Comparison of ENCODE assay signal across 7 mouse cellular contexts in the genomic region with DNA sequence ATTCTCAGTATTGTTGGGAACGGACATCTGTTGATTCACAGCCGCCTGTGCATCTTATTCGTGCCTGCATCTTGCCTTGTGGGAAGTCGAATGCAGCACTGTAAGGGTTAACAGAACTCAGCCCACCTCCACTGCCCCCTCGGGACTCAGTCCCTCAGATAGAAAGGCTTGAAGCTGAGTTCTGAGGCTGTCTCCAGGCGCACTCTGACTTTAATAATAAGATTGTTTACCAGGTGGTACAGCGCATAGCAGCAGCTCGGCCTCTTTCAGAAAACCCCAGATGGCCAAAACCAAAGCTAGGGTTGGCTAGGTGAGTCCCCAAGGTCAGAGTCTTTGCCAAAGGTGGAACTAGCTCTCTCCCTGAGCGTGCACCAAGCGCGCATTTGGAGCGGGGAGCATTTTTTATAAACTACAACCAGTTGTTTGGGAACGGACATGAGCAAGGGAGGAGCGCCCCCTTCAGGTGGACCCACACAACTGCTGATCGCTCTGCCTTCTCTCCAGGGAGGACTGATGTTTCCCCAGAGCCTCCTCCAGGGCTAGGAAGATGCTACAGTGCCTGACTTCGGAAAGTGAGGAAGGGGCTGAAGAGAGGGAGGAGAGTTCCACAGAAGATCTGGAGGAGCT. TPM values are rescaled to one million over a fixed set of nuclear protein-coding genes. Genes with fewer than 3 reads are reported as not detected.
DNase-seq lines count a peak whose midpoint lies in the region; ATAC-seq and TF ChIP-seq lines count a peak whose summit lies in the region.

A gene (plus strand): TSS at position 548 of the 627 bp plus-strand sequence.

- intact Hi-C loops in left cerebral cortex, adult 2 months (cut with DNase I): loop anchor here (5.0 to 10.0 kb wide), 2 partner anchors 259 to 446 kb away; no protein-coding TSS in a partner anchor

- TF ChIP-seq POLR2A in bone marrow, adult 2 months (IDR thresholded peaks at IDR 0.05; ENCODE audit: borderline replicate concordance, control insufficient read depth, low read depth, low read length): no peak
- TF ChIP-seq POLR2A in embryonic fibroblast, embryonic 13.5 days (IDR thresholded peaks at IDR 0.05; ENCODE audit: low read depth, low read length): no peak

- WGBS in bone marrow, adult 2 months: 26% methylated on average over 16 of the region's 16 CpGs
- WGBS in hindbrain, embryonic 15.5 days: 18% methylated on average over 16 of the region's 16 CpGs

- H3K4me3 ChIP-seq in bone marrow, adult 2 months (replicated peaks; ENCODE audit: control insufficient read depth, low read depth, low read length): no peak within 1 kb of the TSS
- H3K4me3 ChIP-seq in embryonic fibroblast, embryonic 13.5 days (ENCODE audit: insufficient read depth, low read length): no peak within 1 kb of the TSS
- no peak within 1 kb of the TSS for H3K4me3 ChIP-seq in hindbrain, embryonic 15.5 days
- no peak within 1 kb of the TSS for H3K4me3 ChIP-seq in left cerebral cortex, adult 2 months

- no peak within 1 kb of the TSS for H3K27ac ChIP-seq in bone marrow, adult 2 months (ENCODE audit: control insufficient read depth, insufficient read depth, low read depth, low read length, poor library complexity)
- no peak within 1 kb of the TSS for H3K27ac ChIP-seq in embryonic fibroblast, embryonic 13.5 days (ENCODE audit: insufficient read depth, low read length)
- H3K27ac ChIP-seq in hindbrain, embryonic 15.5 days (replicated peaks): no peak within 1 kb of the TSS
- no peak within 1 kb of the TSS for H3K27ac ChIP-seq in left cerebral cortex, adult 2 months

- H3K4me1 ChIP-seq in bone marrow, adult 2 months (ENCODE audit: control insufficient read depth, insufficient read depth, low read length): no peaks in the 10 kb centered on the region
- no peaks in the 10 kb centered on the region for H3K4me1 ChIP-seq in embryonic fibroblast, embryonic 13.5 days (ENCODE audit: control insufficient read depth, insufficient read depth, low read length)
- H3K4me1 ChIP-seq in hindbrain, embryonic 15.5 days (replicated peaks): peaks cover 7% of the 10 kb centered on the region; the same call in 1 of the 2 replicates

- no peaks in the 10 kb centered on the region for H3K9me3 ChIP-seq in hindbrain, embryonic 15.5 days

- TF ChIP-seq CTCF in bone marrow, adult 2 months (IDR thresholded peaks at IDR 0.05; ENCODE audit: control insufficient read depth, insufficient read depth, low read length): peak; percentile 57
- peak; percentile 84; the same call in 1 of the 2 replicates for TF ChIP-seq CTCF in embryonic fibroblast, embryonic 13.5 days (IDR thresholded peaks at IDR 0.05; ENCODE audit: borderline replicate concordance, insufficient read depth, low read length)
- TF ChIP-seq CTCF in left cerebral cortex, adult 2 months (IDR thresholded peaks at IDR 0.05): peak; percentile 75

- no peak for ATAC-seq in hindbrain, embryonic 15.5 days (ENCODE audit: low FRiP score, low read depth)
- 0 out of 2 replicates have a peak, but pooled peaks have one; percentile 18 for ATAC-seq in megakaryocyte, adult 5-6 weeks (ENCODE audit: poor library complexity, severe bottlenecking)

- peak within 1 kb of the TSS; percentile 35 for H3K4me2 ChIP-seq in hindbrain, embryonic 15.5 days

- peak; percentile 17 for DNase-seq in MN1 (ENCODE audit: low spot score)
- DNase-seq in left cerebral cortex, adult 2 months (ENCODE audit: extremely low spot score in 1 of 2, low spot score in 2 of 2): peak; percentile 31 to 52
- DNase-seq in right cerebral cortex, postnatal 25 days: peak; percentile 17

- no peaks in the 10 kb centered on the region for H3K36me3 ChIP-seq in hindbrain, embryonic 15.5 days

- H3K27me3 ChIP-seq in hindbrain, embryonic 15.5 days: 0 out of 2 replicates have a peak, but pooled peaks cover 2% of the 10 kb centered on the region

- no peak within 1 kb of the TSS for H3K9ac ChIP-seq in hindbrain, embryonic 15.5 days

RNA-seq across cellular contexts. Expression of the gene that starts here (rescaled TPM):
- polyA plus RNA-seq in bone marrow, adult 2 months (2011; ENCODE audit: insufficient read depth, insufficient read length, low replicate concordance, missing spikeins): not detected in 2 replicates
- not detected in 2 replicates for polyA plus RNA-seq in embryonic fibroblast, embryonic 13.5 days (2011; ENCODE audit: insufficient read length, low read depth, missing spikeins)
- 0.29 and 0.43 TPM in 2 replicates for polyA plus RNA-seq in hindbrain, embryonic 15.5 days (2015; fragmentation: Nextera tagmentation; extraction: Ambion mirVana)
- total RNA-seq in left cerebral cortex, adult 2 months (2021): not detected
- total RNA-seq in megakaryocyte, adult 5-6 weeks (2015): not detected in 2 replicates
- not detected in 2 replicates for total RNA-seq in megakaryocyte, adult 5-6 weeks (2017)

Comparison
In these comparisons a context has a peak if more than half of its experiments do, and no peak if none do; other contexts are left out.
1. Peak in DNase-seq in left cerebral cortex, adult 2 months; RNA of the gene not detected or under 1 TPM.
2. Peak in ATAC-seq in megakaryocyte, adult 5-6 weeks; RNA of the gene not detected or under 1 TPM.